Mouse (Mus musculus) neural tube, embryonic 10.5 days (tissue): Measurements from ENCODE around the gene Slc8a3.

Source experiments
- DNase-seq: peaks from one replicate; pipeline ENCODE4 v3.0.0-alpha.2; 2017; ENCODE audit warnings: low spot score; ENCODE audit errors: extremely low spot score

Gene Slc8a3

GRCm38 (mm10) chr12:81186081-81186480, 146.9 kb downstream of the Slc8a3 start:
- DNase-seq, result no peak

- DNase-seq, result no peak
These were observed 148.0 kb downstream of the Slc8a3 start for GRCm38 (mm10) chr12:81184967-81185366.

- peak; percentile 74 for DNase-seq
These were observed 150.9 kb downstream of the Slc8a3 start for GRCm38 (mm10) chr12:81182073-81182472.

- no peak for DNase-seq
These were observed 157.7 kb downstream of the Slc8a3 start for GRCm38 (mm10) chr12:81175252-81175651.

GRCm38 (mm10) chr12:81173893-81174292, 159.1 kb downstream of the Slc8a3 start:
- no peak for DNase-seq

GRCm38 (mm10) chr12:81173011-81173410, 160.0 kb downstream of the Slc8a3 start:
- no peak for DNase-seq

- no peak for DNase-seq
These were observed 162.9 kb downstream of the Slc8a3 start for GRCm38 (mm10) chr12:81170076-81170475.

GRCm38 (mm10) chr12:81168494-81168893, 164.5 kb downstream of the Slc8a3 start:
- DNase-seq, result no peak

GRCm38 (mm10) chr12:81168031-81168430, 164.9 kb downstream of the Slc8a3 start:
- no peak for DNase-seq

- no peak for DNase-seq
These were observed 165.8 kb downstream of the Slc8a3 start for GRCm38 (mm10) chr12:81167142-81167541.

GRCm38 (mm10) chr12:81166615-81167014, 166.4 kb downstream of the Slc8a3 start:
- DNase-seq, result no peak

- peak; percentile 75 for DNase-seq
These were observed 166.9 kb downstream of the Slc8a3 start for GRCm38 (mm10) chr12:81166092-81166491.

- DNase-seq, result no peak
These were observed 169.4 kb downstream of the Slc8a3 start for GRCm38 (mm10) chr12:81163566-81163965.

GRCm38 (mm10) chr12:81163131-81163530, 169.8 kb downstream of the Slc8a3 start:
- no peak for DNase-seq

GRCm38 (mm10) chr12:81161282-81161681, 171.7 kb downstream of the Slc8a3 start:
- no peak for DNase-seq

- peak; percentile 52 for DNase-seq
These were observed 172.1 kb downstream of the Slc8a3 start for GRCm38 (mm10) chr12:81160831-81161230.

- DNase-seq, result no peak
These were observed 172.6 kb downstream of the Slc8a3 start for GRCm38 (mm10) chr12:81160425-81160824.

GRCm38 (mm10) chr12:81159947-81160346, 173.0 kb downstream of the Slc8a3 start:
- no peak for DNase-seq

- no peak for DNase-seq
These were observed 176.1 kb downstream of the Slc8a3 start for GRCm38 (mm10) chr12:81156841-81157240.

GRCm38 (mm10) chr12:81155675-81156074, 177.3 kb downstream of the Slc8a3 start:
- DNase-seq, result no peak

GRCm38 (mm10) chr12:81152082-81152481, 180.9 kb downstream of the Slc8a3 start:
- no peak for DNase-seq

- DNase-seq, result no peak
These were observed 182.1 kb downstream of the Slc8a3 start for GRCm38 (mm10) chr12:81150917-81151316.

GRCm38 (mm10) chr12:81147956-81148355, 185.0 kb downstream of the Slc8a3 start:
- DNase-seq, result no peak
